Mouse (Mus musculus) testis, adult 2 months (tissue): ENCODE measurements around the gene Mark2.

Experiments
- CTCF ChIP-seq: fragments of 200-500 bp; IDR thresholded peaks from 2 replicates; pipeline ENCODE4 v1.5.1; 2012; ENCODE audit warnings: low read depth, mild to moderate bottlenecking, inconsistent platforms, low read length, moderate library complexity; ENCODE audit not compliant: control insufficient read depth, insufficient read depth, insufficient replicate concordance
- POLR2A ChIP-seq: fragments of 200-500 bp; IDR thresholded peaks from 2 replicates; pipeline ENCODE4 v1.6.1; 2012; ENCODE audit warnings: low read depth, mild to moderate bottlenecking, inconsistent platforms, low read length, moderate library complexity; ENCODE audit not compliant: control insufficient read depth

DNA sequence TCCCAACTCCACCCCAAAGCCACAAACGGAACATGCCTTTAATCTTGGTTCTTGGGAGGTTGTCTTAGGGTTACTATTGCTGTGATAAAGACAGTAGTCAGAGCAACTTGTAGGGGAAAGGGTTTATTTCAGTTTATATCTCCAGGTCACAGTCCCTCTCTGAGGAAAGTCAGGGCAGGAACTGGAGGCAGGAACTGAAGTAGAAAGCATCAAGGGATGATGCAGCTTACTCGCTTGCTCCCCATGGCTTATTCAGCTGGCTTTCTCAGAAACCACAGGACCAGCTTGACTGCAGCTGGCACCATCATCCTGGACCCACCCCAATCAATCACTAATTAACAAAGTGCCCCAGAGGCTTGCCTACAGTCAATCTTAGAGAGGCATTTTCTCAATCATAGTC, 28.0 kb downstream of the Mark2 start:
- TF ChIP-seq CTCF (no peak), POLR2A (no peak)
